Mouse (Mus musculus): ENCODE results near the gene Tnfrsf8. TPM values are rescaled to one million over a fixed set of nuclear protein-coding genes. Genes with fewer than 3 reads are reported as not detected.

Gene Tnfrsf8
- polyA plus RNA-seq, 1 experiment from 2014 or later, result 0.05 TPM

- WGBS, result 35% methylated on average over 2 of the region's 2 CpGs
- Histone ChIP-seq H3K4me1 (ENCODE audit: insufficient read depth, low read depth, low read length) (no peaks in the 10 kb centered on the region; the same call in 1 of the 2 replicates), H3K4me2 (replicated peaks; ENCODE audit: low read depth, low read length) (no peak overlapping the region), H3K9ac (replicated peaks; ENCODE audit: low read depth) (no peak overlapping the region), H3K4me3 (ENCODE audit: low read depth, low read length) (no peak overlapping the region), H3K36me3 (ENCODE audit: insufficient read depth, low read length) (no peaks in the 10 kb centered on the region), H3K27me3 (replicated peaks; ENCODE audit: insufficient read depth, low read length) (no peaks in the 10 kb centered on the region), H3K27ac (ENCODE audit: low read length) (no peak overlapping the region), H3K9me3 (ENCODE audit: low read length) (no peaks in the 10 kb centered on the region)
- DNase-seq (ENCODE audit: low spot score) (no peak), ATAC-seq (no peak)
- no peak for TF ChIP-seq CTCF (IDR thresholded peaks at IDR 0.05)
- no peak for TF ChIP-seq EP300 (IDR thresholded peaks at IDR 0.05)
Observed at GRCm38 (mm10) chr4:145264761-145265160, 50.2 kb downstream of the Tnfrsf8 start.

- Histone ChIP-seq H3K9ac (replicated peaks; ENCODE audit: low read depth) (no peak overlapping the region), H3K4me2 (replicated peaks; ENCODE audit: low read depth, low read length) (no peak overlapping the region), H3K4me3 (ENCODE audit: low read depth, low read length) (no peak overlapping the region), H3K27ac (ENCODE audit: low read length) (no peak overlapping the region), H3K36me3 (ENCODE audit: insufficient read depth, low read length) (no peaks in the 10 kb centered on the region), H3K4me1 (ENCODE audit: insufficient read depth, low read depth, low read length) (no peaks in the 10 kb centered on the region; the same call in 1 of the 2 replicates), H3K27me3 (replicated peaks; ENCODE audit: insufficient read depth, low read length) (no peaks in the 10 kb centered on the region), H3K9me3 (ENCODE audit: low read length) (no peaks in the 10 kb centered on the region)
- 89% methylated on average over 1 of the region's 1 CpGs for WGBS
- ATAC-seq (no peak), DNase-seq (ENCODE audit: low spot score) (no peak)
- TF ChIP-seq EP300 (IDR thresholded peaks at IDR 0.05), result no peak
Observed at GRCm38 (mm10) chr4:145263583-145263982, 51.4 kb downstream of the Tnfrsf8 start.

- Histone ChIP-seq H3K4me2 (replicated peaks; ENCODE audit: low read depth, low read length) (no peak overlapping the region), H3K4me3 (ENCODE audit: low read depth, low read length) (no peak overlapping the region), H3K36me3 (ENCODE audit: insufficient read depth, low read length) (no peaks in the 10 kb centered on the region), H3K9me3 (ENCODE audit: low read length) (no peaks in the 10 kb centered on the region), H3K27me3 (replicated peaks; ENCODE audit: insufficient read depth, low read length) (no peaks in the 10 kb centered on the region), H3K9ac (replicated peaks; ENCODE audit: low read depth) (no peak overlapping the region), H3K4me1 (ENCODE audit: insufficient read depth, low read depth, low read length) (no peaks in the 10 kb centered on the region), H3K27ac (ENCODE audit: low read length) (no peak overlapping the region)
- DNase-seq (ENCODE audit: low spot score), result no peak
- WGBS, result 80% methylated on average over 5 of the region's 5 CpGs
- ATAC-seq, result no peak
- TF ChIP-seq EP300 (IDR thresholded peaks at IDR 0.05) (no peak), CTCF (IDR thresholded peaks at IDR 0.05) (no peak)
Observed at GRCm38 (mm10) chr4:145260802-145261201, 54.2 kb downstream of the Tnfrsf8 start.

- ATAC-seq (peak; percentile 47; the same call in 1 of the 2 replicates), DNase-seq (ENCODE audit: low spot score) (peak; percentile 49)
- Histone ChIP-seq H3K4me3 (ENCODE audit: low read depth, low read length) (no peak overlapping the region), H3K27ac (ENCODE audit: low read length) (no peak overlapping the region), H3K36me3 (ENCODE audit: insufficient read depth, low read length) (no peaks in the 10 kb centered on the region), H3K9ac (replicated peaks; ENCODE audit: low read depth) (no peak overlapping the region), H3K9me3 (ENCODE audit: low read length) (no peaks in the 10 kb centered on the region), H3K27me3 (replicated peaks; ENCODE audit: insufficient read depth, low read length) (no peaks in the 10 kb centered on the region), H3K4me1 (ENCODE audit: insufficient read depth, low read depth, low read length) (no peaks in the 10 kb centered on the region), H3K4me2 (replicated peaks; ENCODE audit: low read depth, low read length) (no peak overlapping the region)
- TF ChIP-seq CTCF (IDR thresholded peaks at IDR 0.05), result no peak
- TF ChIP-seq EP300 (IDR thresholded peaks at IDR 0.05), result no peak
- WGBS, result 53% methylated on average over 5 of the region's 5 CpGs
Observed at GRCm38 (mm10) chr4:145257751-145258434, 57.1 kb downstream of the Tnfrsf8 start.

DNA sequence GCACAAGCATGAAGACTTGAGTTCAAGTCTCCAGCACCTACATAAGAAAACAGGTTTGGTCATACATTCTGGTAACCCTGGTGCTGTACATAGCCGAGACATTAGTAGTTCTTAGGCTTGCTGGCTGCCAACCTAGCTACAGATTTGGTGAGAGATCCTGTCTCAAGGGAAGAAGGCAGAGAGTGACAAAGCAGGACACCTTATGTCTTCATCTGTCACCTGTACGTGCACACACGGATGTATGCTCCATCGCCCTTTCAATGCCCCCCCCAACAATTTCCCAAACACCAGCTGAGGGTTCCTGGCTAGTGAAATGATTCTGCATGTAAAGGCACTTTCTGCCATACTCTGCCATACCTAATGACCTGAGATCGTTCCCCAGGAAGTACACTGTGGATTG, 58.8 kb downstream of the Tnfrsf8 start:
- ATAC-seq, result no peak
- DNase-seq (ENCODE audit: low spot score), result no peak

DNA sequence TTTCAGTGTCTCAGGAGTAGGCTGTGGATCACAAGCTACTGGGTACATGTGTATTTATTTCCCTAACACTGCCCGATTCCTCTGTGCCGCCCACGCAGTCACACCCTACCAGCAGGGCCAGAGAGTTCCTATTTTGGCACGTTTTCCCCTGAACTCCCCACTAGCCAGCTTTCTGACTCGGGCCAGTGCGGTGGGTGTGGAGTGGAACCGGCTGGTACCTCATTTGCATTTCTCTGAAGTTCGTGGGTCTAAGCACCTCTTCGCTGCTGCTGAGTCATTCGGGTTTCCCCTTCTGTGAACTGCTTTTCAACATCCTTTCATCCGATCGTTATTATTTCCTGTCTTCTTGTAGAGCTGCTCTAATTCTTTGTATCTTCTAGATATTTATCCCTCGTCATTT, 60.5 kb downstream of the Tnfrsf8 start:
- Histone ChIP-seq H3K36me3 (ENCODE audit: insufficient read depth, low read length) (no peaks in the 10 kb centered on the region), H3K9me3 (ENCODE audit: low read length) (no peaks in the 10 kb centered on the region), H3K4me1 (ENCODE audit: insufficient read depth, low read depth, low read length) (no peaks in the 10 kb centered on the region), H3K4me3 (ENCODE audit: low read depth, low read length) (no peak overlapping the region), H3K27me3 (replicated peaks; ENCODE audit: insufficient read depth, low read length) (no peaks in the 10 kb centered on the region), H3K9ac (replicated peaks; ENCODE audit: low read depth) (no peak overlapping the region), H3K27ac (ENCODE audit: low read length) (no peak overlapping the region), H3K4me2 (replicated peaks; ENCODE audit: low read depth, low read length) (no peak overlapping the region)
- WGBS, result 27% methylated on average over 13 of the region's 13 CpGs
- ATAC-seq (peak; percentile 40), DNase-seq (ENCODE audit: low spot score) (peak; percentile 12)
- TF ChIP-seq EP300 (IDR thresholded peaks at IDR 0.05) (0 out of 2 replicates have a peak, but pooled peaks have one; percentile 10), CTCF (IDR thresholded peaks at IDR 0.05) (no peak)

More for the DNA sequence above, 58.8 kb downstream of the Tnfrsf8 start:
- Histone ChIP-seq H3K27ac (ENCODE audit: low read length) (no peak overlapping the region), H3K9me3 (ENCODE audit: low read length) (no peaks in the 10 kb centered on the region), H3K4me3 (ENCODE audit: low read depth, low read length) (no peak overlapping the region), H3K27me3 (replicated peaks; ENCODE audit: insufficient read depth, low read length) (no peaks in the 10 kb centered on the region), H3K9ac (replicated peaks; ENCODE audit: low read depth) (no peak overlapping the region), H3K4me1 (ENCODE audit: insufficient read depth, low read depth, low read length) (no peaks in the 10 kb centered on the region), H3K4me2 (replicated peaks; ENCODE audit: low read depth, low read length) (no peak overlapping the region), H3K36me3 (ENCODE audit: insufficient read depth, low read length) (no peaks in the 10 kb centered on the region)
- WGBS, result 80% methylated on average over 5 of the region's 5 CpGs
- no peak for TF ChIP-seq EP300 (IDR thresholded peaks at IDR 0.05)
- no peak for TF ChIP-seq CTCF (IDR thresholded peaks at IDR 0.05)

Data from lung, postnatal 0 days (tissue).